Mouse (Mus musculus): ENCODE measurements around the gene Cish.

Cish gene

DNA sequence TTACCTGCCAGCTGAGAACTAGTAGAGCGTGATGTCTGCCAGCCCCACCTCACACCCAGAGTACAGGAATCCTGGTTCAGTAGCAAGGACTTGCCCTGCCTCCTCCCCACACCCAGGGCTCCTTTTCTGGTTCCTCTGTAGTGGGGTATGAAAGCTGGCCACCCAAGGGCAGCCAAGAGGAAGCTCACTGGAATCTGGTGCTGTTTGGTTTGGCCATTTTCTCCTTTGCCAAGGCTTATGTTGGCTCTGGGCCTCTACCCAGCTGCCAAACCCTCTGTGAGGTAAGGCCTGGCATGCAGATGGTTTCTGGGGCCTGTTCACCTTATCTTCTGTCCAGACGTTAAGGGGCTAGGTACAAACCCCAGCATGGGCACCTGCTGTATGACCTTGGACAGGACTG lies 20.0 kb downstream of the Cish start:
- no peak for DNase-seq (ENCODE audit: low spot score)

DNA sequence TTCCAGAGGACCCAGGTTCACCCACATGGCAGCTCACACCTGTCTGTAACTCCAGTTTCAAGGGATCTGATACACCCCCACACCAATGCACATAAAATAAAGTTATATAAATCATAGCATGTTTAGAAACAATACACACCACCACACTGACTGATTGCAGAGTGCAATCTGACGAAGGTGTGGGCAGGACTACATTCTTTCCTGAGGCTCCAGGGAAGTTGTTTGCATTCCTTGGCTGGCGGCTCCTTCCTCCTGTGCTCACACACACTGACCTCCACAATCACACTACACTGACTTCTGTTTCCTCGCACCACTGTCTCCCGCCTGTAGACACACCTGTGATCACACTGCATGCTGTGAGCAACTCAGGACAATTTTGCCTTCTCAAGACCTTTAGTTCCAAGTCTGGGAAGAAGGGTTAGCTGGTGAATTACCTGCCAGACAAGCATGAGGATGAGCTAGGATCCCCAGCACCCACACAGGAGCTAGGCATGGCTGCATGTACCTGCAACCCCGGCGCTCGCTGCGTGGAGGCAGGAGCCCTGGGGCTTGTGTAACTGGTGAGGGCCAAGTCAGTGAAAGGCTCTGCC lies 26.7 kb downstream of the Cish start:
- peak; percentile 26 for DNase-seq (ENCODE audit: low spot score)

DNA sequence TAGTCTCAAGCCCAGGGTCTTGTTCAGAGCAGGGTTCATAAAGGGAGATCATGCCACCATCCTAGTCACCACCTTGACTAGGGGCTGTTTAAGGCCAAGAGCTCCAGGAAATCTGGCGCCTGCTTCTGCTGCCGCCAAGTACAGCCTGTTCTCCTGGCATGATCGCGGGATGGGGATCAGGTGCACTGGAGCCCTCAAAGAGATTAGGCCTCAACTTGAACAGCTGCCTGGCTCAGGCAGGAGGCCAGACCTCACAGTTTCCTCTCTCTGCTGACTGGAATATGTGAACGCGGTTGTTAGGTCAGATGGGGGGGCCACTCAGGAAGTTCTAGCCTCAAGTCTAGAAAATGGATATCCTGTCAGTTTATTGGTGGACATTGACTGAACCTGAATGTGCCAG lies 27.7 kb downstream of the Cish start:
- no peak for DNase-seq (ENCODE audit: low spot score)

DNA sequence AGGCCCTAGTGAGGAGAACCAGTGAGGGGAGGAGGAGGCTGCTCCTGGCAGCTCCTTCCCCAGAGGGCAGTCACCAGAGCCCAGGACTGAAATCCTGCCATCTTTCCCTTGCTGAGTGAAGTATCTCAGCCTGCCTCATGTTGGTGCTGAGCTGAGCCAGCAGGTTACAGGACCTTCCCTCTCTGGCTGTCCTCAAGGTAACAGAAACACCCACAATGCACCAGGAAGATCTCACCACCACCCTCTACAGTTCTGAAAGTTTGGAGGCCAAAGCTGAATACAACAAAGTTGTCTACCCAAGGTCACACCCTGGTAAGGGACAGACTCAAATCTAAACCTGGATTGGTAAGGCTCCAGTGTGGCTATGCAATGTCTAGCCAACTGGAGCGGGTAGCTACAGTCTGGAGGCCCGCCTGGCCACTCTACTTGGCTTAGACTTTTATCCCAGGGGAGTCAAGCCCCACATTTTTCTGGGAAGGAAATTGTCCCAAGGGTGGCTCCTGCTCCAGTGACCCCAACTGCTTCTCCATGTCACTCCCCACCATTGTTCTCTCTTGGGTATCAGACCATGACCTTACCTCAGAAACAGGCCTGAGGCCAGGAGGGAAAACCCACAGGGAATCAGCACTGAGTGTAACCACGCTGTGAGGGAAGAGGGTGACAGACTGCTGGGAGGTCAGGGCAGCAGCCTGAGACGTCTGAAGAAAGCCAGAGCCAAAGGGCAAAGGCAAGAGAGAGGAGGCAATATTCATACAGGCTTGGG lies 29.2 kb downstream of the Cish start:
- DNase-seq (ENCODE audit: low spot score): no peak

DNA sequence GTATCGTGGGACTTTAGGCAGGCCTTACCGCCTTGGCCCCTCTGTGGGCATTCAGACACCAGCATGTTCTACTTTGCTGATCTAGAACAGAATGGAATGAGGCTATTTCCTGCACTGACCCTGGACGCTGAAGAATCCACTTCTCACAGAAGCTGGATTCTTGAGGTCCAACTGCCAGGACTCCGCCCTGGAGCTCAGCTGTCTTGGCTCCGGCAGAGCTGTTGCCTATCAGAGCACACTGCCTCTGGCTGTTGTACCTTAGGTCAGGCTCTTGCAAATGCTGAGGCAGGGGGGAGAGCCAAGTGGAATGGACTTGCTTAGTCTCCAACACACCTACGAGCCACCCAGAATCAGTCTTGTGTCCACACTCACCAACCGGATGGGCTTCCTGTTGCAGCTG lies 30.1 kb downstream of the Cish start:
- no peak for DNase-seq (ENCODE audit: low spot score)

DNA sequence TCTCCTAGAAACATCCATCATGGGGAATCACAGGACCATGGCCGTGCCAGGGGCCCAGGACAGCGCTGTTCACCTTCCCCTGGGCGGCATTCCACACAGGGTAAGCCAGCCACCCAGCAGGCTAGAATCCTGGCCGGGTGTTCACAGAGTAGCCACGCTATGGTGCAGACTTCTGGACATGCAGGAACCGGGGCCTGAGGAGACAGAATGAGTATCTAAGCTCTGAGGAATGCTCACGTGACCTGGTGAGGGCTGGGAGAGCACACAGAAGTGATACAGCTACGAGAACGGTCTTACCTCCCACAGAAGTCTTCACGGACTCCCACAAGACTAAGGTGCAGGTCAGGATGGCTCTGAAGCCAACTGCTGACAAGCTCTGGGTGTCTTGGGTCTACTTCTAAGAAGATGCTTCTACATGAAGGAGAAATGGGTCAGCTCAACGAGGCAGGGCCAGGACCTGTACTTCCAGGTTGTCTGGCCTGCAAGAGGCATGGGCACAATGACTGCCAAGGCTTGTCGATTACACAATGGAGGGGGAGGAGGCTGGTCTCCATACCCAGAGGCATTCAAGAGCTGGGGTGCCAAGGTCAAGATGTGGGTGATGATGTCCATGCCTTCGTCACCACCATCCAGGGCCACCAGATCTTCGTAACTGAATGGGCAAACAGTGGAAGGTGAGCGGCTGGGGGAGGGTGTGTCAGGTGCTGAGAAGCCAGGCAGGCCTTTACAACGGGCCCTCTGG lies 32.2 kb downstream of the Cish start:
- no peak for DNase-seq (ENCODE audit: low spot score)

DNA sequence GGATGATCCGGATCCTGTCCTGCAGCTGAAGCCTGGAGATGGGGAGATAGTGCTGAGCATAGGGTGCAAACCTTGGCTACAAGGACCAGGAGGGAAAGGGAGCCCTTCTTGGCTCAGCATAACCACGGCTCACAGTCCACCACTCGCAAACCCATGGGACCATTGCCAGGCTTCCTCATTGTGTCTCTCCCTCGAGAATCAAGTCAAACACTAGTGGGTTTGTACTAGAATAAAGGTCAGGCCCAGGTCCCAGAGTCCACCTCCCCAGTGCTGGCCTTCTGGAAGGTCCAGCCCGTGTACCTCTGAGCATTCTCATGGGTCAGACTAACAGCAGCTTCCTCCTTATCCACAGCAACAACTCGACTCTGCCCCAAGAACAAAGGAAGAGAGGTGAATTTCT lies 35.0 kb downstream of the Cish start:
- no peak for DNase-seq (ENCODE audit: low spot score)

DNA sequence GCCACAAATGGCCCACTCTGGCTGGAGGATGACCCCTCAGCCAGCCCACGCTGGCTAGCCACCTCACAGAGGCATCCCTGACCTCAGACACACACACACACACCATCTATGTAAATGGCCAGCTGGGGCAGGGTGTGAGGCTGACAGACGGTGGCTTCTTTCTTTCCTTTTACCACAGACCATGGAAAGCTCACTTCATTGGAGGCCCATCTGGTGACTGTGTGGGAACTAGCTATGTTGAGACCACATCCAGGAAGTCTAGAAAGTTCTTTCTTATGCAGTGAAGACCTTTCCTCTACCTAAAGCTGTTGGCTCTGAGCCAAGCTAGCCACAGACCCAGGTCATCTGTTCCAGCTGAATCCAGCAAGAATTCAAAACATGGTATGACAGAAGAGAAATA lies 37.9 kb downstream of the Cish start:
- DNase-seq (ENCODE audit: low spot score): no peak

DNA sequence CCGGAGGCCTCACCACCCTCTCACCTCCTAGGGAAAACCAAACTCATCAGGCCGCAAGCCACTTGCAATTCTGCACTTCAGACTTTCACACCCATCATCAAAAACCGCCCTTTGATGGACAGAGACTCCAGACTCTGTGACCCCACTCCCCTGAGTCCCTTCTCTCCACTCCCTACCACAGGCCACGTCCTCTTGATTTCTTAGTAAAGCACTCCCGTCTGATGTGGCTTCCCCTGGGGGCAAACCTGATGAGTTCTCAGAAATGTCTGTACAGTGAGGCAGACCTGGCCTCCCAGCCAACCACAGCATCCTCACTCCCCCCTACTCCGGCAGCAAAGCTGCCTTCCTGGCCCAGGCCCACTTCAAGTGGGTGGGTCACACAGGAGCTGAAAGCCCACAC lies 38.5 kb downstream of the Cish start:
- DNase-seq (ENCODE audit: low spot score): no peak

DNA sequence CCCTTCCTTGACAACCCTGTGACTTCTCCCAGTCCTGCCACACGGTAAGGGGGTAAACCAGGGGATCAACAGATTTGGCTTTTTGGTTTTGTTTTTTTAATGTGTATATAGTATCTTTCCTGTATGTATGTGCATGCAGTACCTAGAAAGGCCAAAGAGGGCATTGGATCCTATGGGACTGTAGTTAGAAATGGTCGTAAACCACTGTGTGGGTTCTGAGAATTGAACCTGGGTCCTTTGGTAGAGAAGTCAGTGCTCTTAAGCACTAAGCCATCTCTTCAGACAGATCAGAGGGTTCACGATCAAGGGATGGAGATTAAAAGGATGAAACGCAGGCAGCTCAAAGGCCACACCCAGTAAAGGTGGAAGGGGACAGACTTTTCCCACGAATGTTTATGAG lies 39.2 kb downstream of the Cish start:
- DNase-seq (ENCODE audit: low spot score): no peak

DNA sequence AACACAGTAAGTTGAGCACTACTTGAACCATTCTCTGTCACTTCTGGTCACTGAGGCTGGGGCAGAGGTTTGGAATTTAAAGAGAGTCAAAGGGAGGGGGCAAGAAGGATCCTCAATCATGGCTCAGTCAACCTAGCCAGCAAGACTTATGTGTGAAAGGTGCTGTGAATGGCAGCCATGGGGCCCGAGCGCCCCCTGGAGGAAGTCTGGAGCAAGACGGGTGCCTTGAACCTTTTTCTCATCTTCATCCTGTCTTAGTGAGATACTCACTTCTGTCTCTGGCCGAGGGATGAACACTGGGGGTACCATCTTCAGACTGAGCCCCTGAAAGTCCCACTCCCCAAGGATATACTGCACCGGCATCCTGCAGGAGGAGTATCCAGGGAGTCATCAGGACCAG lies 40.1 kb downstream of the Cish start:
- peak; percentile 61 for DNase-seq (ENCODE audit: low spot score)

DNA sequence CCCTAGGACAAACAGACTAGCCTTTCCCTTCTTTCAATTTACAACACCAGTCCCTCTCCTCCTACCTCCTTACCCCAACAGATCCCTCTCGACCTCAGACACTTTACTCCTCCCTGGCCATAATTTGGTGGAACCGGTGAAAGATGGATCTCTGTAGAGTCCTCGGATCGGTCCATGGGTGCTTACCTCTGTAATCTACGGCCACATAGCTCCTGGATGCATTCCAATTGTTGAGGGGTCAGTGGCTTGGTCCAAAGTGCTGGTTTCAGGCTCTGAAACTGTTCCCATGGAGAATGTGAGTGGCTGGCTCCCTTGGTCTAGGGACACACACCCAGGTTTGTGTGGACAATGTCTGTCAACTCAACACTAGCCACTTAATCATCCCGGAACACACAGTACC lies 40.6 kb downstream of the Cish start:
- DNase-seq (ENCODE audit: low spot score): no peak

DNA sequence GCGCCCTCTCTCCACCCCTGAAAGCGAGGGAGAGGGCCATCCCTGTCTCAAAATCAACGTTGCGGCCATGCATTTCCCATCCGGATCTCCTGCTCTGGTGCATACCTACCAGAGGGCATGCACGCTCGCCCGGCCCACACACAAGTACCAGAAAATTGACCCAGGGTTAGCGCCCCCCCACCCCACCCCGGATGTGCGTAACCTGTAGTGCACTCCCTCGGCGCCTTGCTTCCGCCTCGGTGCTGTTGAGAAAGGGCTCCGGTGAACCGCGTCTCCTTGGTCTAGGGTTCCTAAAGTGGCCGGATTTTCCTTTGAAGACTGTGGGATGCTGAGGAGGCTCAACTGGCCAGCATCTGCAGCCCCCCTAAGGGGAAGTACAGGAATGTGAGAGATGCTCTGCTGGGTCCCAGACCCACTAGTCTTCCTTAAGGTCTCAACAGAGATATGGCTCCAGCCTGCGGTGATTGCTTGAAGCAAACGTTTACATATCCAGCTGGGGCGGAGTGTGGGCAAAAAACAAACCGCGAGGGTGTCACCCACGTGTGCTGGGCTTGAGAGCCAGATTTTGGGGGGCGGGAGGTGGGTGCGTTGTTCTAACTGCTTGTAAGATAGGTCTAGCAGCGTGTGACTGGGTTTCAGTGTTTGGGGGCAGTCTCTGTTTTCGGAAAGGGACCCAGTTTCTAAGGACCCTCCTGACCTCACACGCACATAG lies 42.5 kb downstream of the Cish start, which contains the start of gene Hemk1:
TSS of gene Hemk1 (minus strand) at position 179 of the 712 bp plus-strand sequence.
- DNase-seq (ENCODE audit: low spot score): peak; percentile 78

DNA sequence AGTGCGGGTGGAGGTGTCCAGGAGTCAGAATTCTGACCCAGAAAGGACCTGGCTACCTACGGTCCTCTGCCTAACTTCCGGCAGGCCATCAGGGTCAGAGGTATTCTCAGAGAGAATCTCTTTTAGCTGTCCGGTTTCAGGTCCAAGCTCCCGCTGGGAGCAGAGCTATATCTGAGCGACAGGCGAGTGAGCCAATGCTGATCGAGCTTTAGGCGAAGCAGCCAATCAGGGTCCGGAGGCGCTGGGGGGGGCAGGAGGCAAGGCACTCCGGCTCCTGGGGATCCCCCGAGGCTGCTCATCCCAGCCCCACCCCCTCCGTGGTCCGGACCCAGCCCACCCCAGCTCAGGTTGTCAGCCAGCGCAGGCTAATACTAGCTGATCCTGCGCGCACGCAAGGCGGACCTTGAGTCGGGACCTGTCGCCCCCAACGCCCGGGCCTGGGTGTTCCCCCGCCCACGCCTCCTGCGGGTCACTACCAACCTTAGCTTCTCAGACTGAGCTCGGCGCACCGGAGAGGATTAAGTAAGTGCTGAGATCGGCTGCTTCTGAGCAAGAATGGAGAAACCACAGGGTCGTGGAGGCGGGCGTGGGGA lies 44.5 kb downstream of the Cish start, which contains the start of gene 6430571L13Rik:
TSS of gene 6430571L13Rik (plus strand) at position 336 of the 593 bp plus-strand sequence.
- peak; percentile 94 for DNase-seq (ENCODE audit: low spot score)

DNA sequence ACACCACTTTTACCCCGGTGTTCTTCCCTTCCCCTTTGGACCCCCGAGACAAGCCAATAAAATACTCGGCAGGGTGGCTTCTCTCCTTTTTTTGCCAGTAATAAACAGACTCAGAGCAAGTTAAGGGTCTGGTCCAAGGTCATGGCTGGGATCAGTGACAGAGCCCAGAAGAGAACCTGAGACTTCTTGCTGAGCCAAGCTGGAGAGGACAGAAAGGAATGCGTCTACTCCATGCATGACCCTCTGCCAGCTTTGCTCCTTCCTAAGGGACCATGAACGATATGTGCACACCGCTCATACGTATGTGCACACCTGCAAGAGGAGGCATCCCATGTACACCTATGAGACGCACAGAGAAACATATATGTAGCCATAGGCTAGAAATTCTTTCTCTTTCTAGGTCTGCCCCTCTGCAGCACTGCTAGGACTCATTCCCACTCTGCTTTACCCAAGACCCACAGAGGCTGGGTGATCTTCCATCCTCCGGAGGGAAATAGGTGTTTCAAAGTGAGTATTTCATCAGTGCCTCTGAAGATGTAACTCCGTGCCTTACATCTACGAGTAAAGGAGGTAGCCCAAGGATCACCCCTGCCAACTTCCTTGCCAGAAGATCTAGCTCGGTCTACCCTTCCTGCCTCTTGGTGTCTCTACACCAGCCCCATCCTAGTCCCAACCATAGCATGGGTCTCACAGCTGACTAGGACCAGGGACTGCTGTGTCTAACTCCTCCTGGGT lies 45.3 kb downstream of the Cish start:
- no peak for DNase-seq (ENCODE audit: low spot score)

DNA sequence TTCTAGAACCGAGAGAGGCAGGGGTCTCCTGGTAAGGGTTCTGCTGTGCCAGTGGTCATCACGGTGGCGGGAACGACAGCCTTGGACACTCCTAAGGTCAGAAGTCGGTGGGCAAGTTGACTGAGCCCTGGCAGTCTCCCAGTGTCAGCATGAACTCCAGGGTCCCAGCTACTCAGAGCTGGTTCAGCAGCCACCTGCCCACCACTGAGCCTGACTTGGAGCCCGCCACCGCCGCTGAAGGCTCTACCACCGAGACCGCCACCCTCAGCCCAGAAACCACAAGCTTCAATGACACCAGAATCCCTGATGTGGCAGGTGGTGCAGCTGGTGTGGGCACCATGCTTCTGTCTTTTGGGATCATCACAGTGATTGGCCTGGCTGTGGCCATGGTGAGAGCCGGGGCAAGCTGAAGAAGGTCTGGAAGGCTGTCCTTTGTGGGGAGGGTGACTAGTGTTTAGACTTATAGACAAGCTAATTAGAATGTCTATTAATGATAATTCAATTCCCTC lies 46.4 kb downstream of the Cish start:
- DNase-seq (ENCODE audit: low spot score): no peak

DNA sequence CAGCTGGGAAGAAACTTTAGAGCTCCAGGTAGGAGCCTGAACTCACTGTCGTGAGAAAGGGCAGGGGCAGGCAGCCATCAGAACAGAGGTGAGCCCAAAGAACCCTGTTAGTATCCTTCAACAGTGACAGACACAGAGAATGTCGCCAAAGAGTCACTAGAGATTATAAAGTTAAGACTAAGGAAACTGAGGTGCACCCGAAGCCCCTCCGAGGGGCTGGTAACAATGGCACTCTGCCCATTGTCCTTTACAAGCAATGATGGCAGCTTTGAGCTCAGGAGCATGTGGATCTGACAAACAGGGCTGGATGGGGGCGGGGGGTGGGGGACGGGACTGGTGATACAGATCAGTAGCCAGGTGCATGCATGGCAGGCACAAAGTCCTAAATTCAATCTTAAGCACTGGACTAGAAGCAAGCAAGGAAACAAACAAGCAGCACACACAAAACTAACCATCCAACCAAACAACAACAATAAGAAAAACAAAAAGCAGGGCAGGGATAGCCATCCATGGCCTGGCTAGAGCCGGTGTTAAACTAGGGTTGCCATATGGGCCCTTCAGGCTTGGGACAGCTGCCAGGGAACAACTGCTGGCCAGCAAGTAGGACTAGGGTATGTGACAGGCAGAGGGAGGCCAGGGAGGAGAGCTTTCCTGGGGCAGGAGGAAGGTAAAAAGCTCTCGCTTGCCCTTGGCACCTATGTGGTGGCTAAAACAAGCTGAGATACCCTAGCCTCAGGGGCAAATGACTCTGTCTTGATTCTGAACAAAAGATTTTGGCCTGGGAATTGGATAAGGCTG lies 47.5 kb downstream of the Cish start:
- no peak for DNase-seq (ENCODE audit: low spot score)

DNA sequence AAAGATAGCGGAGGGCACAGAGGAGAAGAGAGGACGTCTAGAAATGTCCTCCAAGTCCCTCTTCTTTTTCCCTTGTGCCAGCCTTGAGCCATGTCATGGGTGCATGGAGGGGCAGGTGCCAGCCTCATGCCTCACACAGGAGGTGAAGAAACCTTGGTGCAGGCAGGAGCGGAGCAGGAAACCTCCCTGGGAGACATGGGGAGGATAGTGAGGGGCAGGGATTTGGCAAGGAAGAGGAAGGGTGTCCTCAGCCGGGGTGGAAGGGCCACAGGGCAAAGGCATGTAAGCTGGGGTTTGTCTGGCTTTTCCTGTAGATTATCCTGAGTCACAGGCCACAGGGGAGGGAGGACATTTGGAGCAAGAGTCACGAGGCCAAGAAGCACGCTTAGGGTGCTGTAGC lies 48.2 kb downstream of the Cish start:
- DNase-seq (ENCODE audit: low spot score): no peak

DNA sequence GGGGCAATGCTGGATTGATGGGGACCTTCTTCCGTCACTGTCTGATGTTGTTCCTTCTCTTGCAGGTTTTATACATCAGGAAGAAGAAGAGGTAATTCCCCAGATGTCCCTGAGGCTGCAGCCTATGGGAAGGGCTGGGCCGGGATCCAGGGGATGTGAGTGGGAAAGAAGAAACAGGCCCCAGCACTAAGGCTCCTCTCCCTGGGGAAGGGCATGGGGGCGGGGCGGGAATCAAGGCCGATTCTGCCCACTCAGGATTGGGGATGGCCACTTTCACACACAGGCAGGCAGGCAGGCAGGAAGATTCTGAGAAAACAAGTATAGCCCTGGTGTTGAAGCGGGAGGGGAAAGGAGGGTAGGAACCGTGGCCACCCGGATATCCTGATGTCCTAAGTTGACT lies 50.3 kb downstream of the Cish start:
- DNase-seq (ENCODE audit: low spot score): no peak

DNA sequence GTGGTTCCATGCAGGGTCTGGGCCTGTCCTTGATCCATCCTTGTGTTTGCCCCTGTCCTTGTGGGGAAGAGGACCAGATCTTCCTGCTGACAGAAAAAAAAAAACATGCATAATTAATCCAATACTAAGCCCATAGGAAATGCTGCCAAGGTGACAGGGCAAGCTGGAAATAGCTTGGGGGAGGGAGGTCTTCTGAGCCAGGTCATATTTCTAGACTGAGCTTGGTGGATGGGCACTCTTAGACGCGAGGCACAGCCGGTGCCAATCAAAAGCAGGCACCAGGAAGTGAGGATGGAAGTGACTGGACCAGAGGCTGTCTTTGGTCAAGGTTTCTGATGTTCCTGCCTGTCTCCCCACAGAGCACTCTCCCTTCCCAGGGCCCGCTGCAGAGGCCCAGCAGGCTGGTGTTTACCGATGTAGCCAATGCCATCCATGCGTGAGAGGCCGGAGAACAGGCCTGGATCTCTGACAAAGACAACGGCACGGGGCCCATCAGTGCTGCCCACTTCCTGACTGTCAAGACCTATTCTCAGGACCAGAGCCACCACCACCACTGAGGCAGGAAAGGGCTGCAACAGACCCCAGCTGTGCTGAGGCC lies 51.9 kb downstream of the Cish start:
- DNase-seq (ENCODE audit: low spot score): no peak

Measured in yolk sac, embryonic 10.5 days (tissue).